Mouse (Mus musculus) G1E (cell line): ENCODE measurements around the gene Timp4.

Experiments
- CTCF ChIP-seq: IDR thresholded peaks from 2 replicates; pipeline ENCODE4 v1.5.1; 2012; ENCODE audit warnings: low read depth, low read length, inconsistent platforms, mixed read lengths
- GATA1 ChIP-seq: IDR thresholded peaks from 2 replicates; pipeline ENCODE4 v1.6.1; 2012; ENCODE audit warnings: borderline replicate concordance, low read length, inconsistent platforms, mixed read lengths
- GATA2 ChIP-seq: IDR thresholded peaks from 2 replicates; pipeline ENCODE4 v1.6.1; 2012; ENCODE audit warnings: low read depth, low read length, inconsistent platforms, borderline replicate concordance

DNA sequence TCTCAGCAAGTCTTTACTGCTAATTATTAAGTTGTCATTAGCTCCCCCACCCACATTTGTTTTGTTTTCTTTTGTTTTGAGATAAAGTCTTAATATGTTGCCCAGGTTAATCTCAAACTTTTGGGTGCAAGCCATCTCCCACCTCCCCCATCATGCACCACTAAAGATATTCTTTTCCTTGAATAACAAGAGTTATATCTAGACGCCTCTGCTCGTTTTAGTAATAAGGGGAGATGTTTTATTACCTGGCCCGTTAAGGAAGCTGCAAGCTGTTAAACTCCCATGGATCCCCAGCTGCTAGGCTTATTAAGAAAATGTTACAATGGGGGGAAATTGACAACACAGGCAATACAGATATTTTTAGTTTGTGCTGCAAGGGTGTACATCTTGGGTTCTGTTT, 21.4 kb downstream of the Timp4 start:
- TF ChIP-seq CTCF (no peak), GATA2 (no peak), GATA1 (no peak)
